Mouse (Mus musculus): ENCODE measurements around the gene Camta1. TPM values are rescaled to one million over a fixed set of nuclear protein-coding genes. Genes with fewer than 3 reads are reported as not detected.

The Camta1 gene
- polyA plus RNA-seq, 1 experiment, result 13.4 TPM

DNA sequence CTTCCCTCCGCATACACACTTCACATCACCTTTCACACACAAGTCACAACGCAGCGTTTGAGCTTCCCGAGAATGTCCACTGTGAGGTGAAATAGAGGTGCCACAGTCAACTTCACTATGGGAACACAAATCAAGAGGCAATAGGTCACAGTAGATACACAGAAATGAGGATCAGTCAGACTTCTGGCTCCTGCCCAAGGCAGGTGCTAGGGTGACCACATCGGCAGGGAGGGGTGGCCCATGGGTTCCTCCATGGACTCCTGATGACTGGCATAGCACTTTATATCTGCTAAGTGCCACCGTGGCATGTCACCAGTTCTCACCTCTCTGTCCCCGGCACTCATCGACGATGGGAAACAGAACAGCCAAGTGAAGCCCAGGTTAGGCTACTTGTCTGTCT, 863.0 kb downstream of the Camta1 start:
- TF ChIP-seq GATA1 (IDR thresholded peaks at IDR 0.05; ENCODE audit: borderline replicate concordance, low read length), result no peak
- no peak for TF ChIP-seq FLI1 (IDR thresholded peaks at IDR 0.05; ENCODE audit: low read length)
- Histone ChIP-seq H3K27me3 (replicated peaks) (peaks cover 41% of the 10 kb centered on the region), H3K36me3 (replicated peaks; ENCODE audit: low read length) (peaks cover 12% of the 10 kb centered on the region), H3K4me3 (replicated peaks) (peak overlapping the region; percentile 46), H3K4me1 (peaks cover 41% of the 10 kb centered on the region), H3K9me3 (peaks cover 4% of the 10 kb centered on the region)

DNA sequence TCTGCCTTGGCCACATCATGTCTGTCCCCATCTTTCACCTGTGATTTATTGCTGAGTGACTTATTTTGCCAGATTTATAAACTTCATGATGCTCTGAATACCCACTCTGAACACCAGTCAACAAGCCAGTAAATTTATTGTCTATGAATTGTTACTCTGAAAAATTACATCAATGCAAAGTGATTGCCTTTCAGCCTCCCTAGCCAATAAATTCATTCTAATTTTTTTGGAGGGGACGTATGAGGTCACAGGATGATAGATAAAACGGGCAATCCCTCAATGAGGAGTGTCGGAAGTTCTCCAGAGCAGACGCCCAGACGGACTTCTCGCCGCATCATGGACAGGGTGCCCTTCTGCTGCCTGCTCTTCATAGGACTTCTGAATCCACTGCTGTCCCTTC, 864.9 kb downstream of the Camta1 start, which contains the start of gene Uts2:
Gene Uts2 (plus strand): TSS at position 301 of the 400 bp plus-strand sequence.
- Histone ChIP-seq H3K9me3 (peaks cover 19% of the 10 kb centered on the region), H3K4me3 (replicated peaks) (no peak within 1 kb of the TSS), H3K27me3 (replicated peaks) (peaks cover 49% of the 10 kb centered on the region), H3K36me3 (replicated peaks; ENCODE audit: low read length) (no peaks in the 10 kb centered on the region), H3K4me1 (peaks cover 24% of the 10 kb centered on the region)
- TF ChIP-seq GATA1 (IDR thresholded peaks at IDR 0.05; ENCODE audit: borderline replicate concordance, low read length) (no peak), FLI1 (IDR thresholded peaks at IDR 0.05; ENCODE audit: low read length) (no peak)

DNA sequence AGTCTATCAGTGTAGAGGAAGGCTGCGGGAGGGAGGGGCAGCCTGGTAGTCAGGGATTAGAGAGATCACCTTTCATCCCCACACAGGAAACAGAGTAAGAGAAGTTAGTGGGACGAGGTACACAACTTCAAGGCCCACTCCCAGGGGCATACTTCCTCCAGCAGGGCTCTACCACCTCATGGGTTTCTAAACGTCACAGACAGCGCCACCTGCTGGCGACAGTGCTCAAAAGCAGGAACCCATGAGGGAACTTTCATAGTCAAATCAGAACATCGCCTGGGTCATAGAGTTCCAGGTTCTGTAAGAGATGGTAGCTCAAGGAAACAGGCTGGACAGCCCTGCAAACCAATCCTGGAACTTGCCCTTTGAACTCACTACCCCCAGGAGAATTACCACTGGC, 871.5 kb downstream of the Camta1 start:
- no peak overlapping the region for H3K4me3 ChIP-seq (replicated peaks)
- H3K4me1 ChIP-seq, result peaks cover 4% of the 10 kb centered on the region
- H3K9me3 ChIP-seq, result peaks cover 48% of the 10 kb centered on the region
- H3K27me3 ChIP-seq (replicated peaks), result peaks cover 20% of the 10 kb centered on the region
- TF ChIP-seq FLI1 (IDR thresholded peaks at IDR 0.05; ENCODE audit: low read length) (no peak), GATA1 (IDR thresholded peaks at IDR 0.05; ENCODE audit: borderline replicate concordance, low read length) (no peak)
- no peaks in the 10 kb centered on the region for H3K36me3 ChIP-seq (replicated peaks; ENCODE audit: low read length)

DNA sequence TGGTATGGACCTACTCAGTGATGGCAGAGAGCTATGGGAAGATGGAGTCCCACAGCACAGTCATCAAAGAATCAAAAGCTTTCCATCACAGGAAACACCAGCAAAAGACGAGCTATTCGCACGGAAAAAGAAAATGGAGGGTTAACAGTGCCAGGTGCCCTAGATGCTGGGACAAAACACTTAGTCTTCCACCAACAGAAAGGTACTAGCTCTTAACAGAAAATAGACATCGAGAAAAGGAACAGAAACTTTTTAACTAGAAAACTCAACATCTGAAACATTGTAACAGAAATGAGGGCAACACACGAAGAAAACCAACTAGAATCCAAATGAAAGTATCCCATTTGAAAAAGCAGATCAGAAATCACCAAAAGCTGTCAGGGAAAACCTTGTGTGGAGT, 881.5 kb downstream of the Camta1 start:
- peaks cover 28% of the 10 kb centered on the region for H3K27me3 ChIP-seq (replicated peaks)
- TF ChIP-seq GATA1 (IDR thresholded peaks at IDR 0.05; ENCODE audit: borderline replicate concordance, low read length) (no peak), FLI1 (IDR thresholded peaks at IDR 0.05; ENCODE audit: low read length) (no peak)
- H3K4me3 ChIP-seq (replicated peaks), result no peak overlapping the region
- no peaks in the 10 kb centered on the region for H3K36me3 ChIP-seq (replicated peaks; ENCODE audit: low read length)
- peaks cover 36% of the 10 kb centered on the region for H3K9me3 ChIP-seq
- 0 out of 2 replicates have a peak, but pooled peaks cover 3% of the 10 kb centered on the region for H3K4me1 ChIP-seq

DNA sequence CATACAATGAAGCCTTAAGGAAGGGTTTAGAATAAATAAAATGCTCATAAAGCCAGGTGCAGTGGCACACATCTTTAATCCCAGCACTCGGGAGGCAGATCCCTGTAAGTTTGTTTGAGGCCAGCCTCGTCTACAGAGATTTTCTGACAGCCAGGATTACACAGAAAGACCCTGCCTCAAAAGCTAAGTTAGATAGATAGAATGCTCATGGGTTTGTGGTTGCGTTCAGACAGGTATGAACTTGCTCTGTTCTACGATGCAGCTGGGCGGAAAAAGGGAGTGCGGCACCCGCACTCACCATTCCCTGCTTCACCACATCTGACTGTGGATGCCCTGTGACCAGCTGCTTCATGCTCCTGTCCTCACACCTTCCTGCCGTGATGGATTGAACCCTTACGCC, 882.2 kb downstream of the Camta1 start:
- Histone ChIP-seq H3K4me3 (replicated peaks) (no peak overlapping the region), H3K27me3 (replicated peaks) (peaks cover 28% of the 10 kb centered on the region), H3K4me1 (0 out of 2 replicates have a peak, but pooled peaks cover 3% of the 10 kb centered on the region), H3K9me3 (peaks cover 36% of the 10 kb centered on the region), H3K36me3 (replicated peaks; ENCODE audit: low read length) (no peaks in the 10 kb centered on the region)
- TF ChIP-seq GATA1 (IDR thresholded peaks at IDR 0.05; ENCODE audit: borderline replicate concordance, low read length) (no peak), FLI1 (IDR thresholded peaks at IDR 0.05; ENCODE audit: low read length) (no peak)

- no peaks in the 10 kb centered on the region for H3K36me3 ChIP-seq (replicated peaks; ENCODE audit: low read length)
- peaks cover 29% of the 10 kb centered on the region for H3K27me3 ChIP-seq (replicated peaks)
- TF ChIP-seq FLI1 (IDR thresholded peaks at IDR 0.05; ENCODE audit: low read length) (no peak), GATA1 (IDR thresholded peaks at IDR 0.05; ENCODE audit: borderline replicate concordance, low read length) (no peak)
- peaks cover 36% of the 10 kb centered on the region for H3K9me3 ChIP-seq
- H3K4me1 ChIP-seq, result peaks cover 5% of the 10 kb centered on the region
- no peak overlapping the region for H3K4me3 ChIP-seq (replicated peaks)
Observed at GRCm38 (mm10) chr4:150978156-150978910, 883.3 kb downstream of the Camta1 start.

DNA sequence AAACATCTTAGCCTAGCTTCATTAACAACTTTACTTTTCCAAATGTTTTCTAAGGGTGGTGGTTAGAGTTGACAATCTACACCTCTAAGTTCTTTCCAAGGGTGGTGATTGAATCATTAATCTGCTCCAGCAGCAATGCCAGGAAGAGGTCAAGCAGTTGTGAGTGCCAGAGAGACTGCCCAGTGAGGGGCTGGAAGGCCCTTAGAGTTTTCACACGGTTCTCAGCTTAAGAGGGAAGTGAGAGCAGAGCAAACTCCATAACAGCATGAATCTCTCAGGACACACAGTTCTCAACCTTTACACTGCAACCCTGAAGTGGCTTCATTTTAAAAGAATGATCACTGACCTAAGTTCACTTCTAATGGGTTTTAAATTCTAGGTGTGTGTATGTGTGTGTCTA, 886.5 kb downstream of the Camta1 start:
- H3K4me3 ChIP-seq (replicated peaks), result no peak overlapping the region
- peaks cover 43% of the 10 kb centered on the region for H3K9me3 ChIP-seq
- no peaks in the 10 kb centered on the region for H3K36me3 ChIP-seq (replicated peaks; ENCODE audit: low read length)
- peaks cover 9% of the 10 kb centered on the region for H3K4me1 ChIP-seq
- H3K27me3 ChIP-seq (replicated peaks), result peaks cover 27% of the 10 kb centered on the region
- no peak for TF ChIP-seq GATA1 (IDR thresholded peaks at IDR 0.05; ENCODE audit: borderline replicate concordance, low read length)
- TF ChIP-seq FLI1 (IDR thresholded peaks at IDR 0.05; ENCODE audit: low read length), result no peak

- H3K4me1 ChIP-seq, result peaks cover 13% of the 10 kb centered on the region
- H3K9me3 ChIP-seq, result peaks cover 33% of the 10 kb centered on the region
- no peaks in the 10 kb centered on the region for H3K36me3 ChIP-seq (replicated peaks; ENCODE audit: low read length)
- peaks cover 18% of the 10 kb centered on the region for H3K27me3 ChIP-seq (replicated peaks)
- H3K4me3 ChIP-seq (replicated peaks), result peak overlapping the region; percentile 35
- TF ChIP-seq FLI1 (IDR thresholded peaks at IDR 0.05; ENCODE audit: low read length), result no peak
- no peak for TF ChIP-seq GATA1 (IDR thresholded peaks at IDR 0.05; ENCODE audit: borderline replicate concordance, low read length)
Observed at GRCm38 (mm10) chr4:150973264-150973663, 888.4 kb downstream of the Camta1 start.

DNA sequence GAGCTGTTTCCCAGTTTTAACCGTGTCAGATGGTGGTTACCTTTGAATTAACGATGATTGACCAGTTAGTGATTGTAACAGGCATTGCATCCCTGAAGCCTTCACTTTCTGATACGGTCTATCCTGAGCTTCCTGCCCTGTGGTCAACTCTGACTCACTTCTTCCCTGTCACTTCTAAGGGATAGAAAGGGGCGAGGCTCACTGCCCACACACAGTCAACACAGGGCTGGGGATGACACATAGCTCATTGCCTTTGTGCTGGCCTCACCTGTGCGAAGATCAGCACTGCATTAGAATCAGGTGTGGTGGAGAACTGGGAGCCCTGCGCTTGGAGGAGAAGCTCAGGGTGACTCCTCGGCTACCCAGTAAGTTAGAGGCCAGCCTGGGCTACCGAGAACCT, 892.7 kb downstream of the Camta1 start:
- Histone ChIP-seq H3K36me3 (replicated peaks; ENCODE audit: low read length) (no peaks in the 10 kb centered on the region), H3K4me3 (replicated peaks) (no peak overlapping the region), H3K27me3 (replicated peaks) (peaks cover 7% of the 10 kb centered on the region), H3K9me3 (peaks cover 16% of the 10 kb centered on the region), H3K4me1 (peaks cover 39% of the 10 kb centered on the region)
- TF ChIP-seq GATA1 (IDR thresholded peaks at IDR 0.05; ENCODE audit: borderline replicate concordance, low read length), result no peak
- TF ChIP-seq FLI1 (IDR thresholded peaks at IDR 0.05; ENCODE audit: low read length), result no peak

DNA sequence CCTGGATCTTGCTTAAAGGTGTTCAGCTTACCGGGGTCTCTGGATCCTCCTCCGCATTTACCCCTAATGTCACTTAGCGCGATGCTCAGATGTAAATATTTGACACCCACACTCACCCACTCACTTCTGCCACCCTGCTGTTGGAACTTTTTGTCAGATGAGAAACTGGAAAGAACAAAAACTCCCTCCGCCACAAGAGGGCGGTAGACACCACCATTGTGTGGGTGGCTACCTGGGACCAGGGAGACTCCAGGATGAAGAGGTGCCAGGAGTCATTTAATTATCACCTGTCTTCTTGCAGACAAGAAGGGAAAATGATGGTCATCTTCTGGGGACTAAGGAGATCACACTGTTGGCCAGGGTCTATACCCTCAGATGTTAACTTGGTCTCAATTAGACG, 895.1 kb downstream of the Camta1 start:
- H3K27me3 ChIP-seq (replicated peaks), result peaks cover 12% of the 10 kb centered on the region
- TF ChIP-seq GATA1 (IDR thresholded peaks at IDR 0.05; ENCODE audit: borderline replicate concordance, low read length), result no peak
- TF ChIP-seq FLI1 (IDR thresholded peaks at IDR 0.05; ENCODE audit: low read length), result no peak
- H3K4me1 ChIP-seq, result peaks cover 38% of the 10 kb centered on the region
- no peaks in the 10 kb centered on the region for H3K36me3 ChIP-seq (replicated peaks; ENCODE audit: low read length)
- H3K4me3 ChIP-seq (replicated peaks), result no peak overlapping the region
- peaks cover 11% of the 10 kb centered on the region for H3K9me3 ChIP-seq
